Mouse (Mus musculus) ovary, adult 18-20 months (tissue): ENCODE measurements around the gene Kcnk4.

Experiments
- DNase-seq: peaks from one replicate; pipeline ENCODE4 v3.0.0; 2022; ENCODE audit warnings: low spot score, mixed read lengths

Kcnk4 gene

DNA sequence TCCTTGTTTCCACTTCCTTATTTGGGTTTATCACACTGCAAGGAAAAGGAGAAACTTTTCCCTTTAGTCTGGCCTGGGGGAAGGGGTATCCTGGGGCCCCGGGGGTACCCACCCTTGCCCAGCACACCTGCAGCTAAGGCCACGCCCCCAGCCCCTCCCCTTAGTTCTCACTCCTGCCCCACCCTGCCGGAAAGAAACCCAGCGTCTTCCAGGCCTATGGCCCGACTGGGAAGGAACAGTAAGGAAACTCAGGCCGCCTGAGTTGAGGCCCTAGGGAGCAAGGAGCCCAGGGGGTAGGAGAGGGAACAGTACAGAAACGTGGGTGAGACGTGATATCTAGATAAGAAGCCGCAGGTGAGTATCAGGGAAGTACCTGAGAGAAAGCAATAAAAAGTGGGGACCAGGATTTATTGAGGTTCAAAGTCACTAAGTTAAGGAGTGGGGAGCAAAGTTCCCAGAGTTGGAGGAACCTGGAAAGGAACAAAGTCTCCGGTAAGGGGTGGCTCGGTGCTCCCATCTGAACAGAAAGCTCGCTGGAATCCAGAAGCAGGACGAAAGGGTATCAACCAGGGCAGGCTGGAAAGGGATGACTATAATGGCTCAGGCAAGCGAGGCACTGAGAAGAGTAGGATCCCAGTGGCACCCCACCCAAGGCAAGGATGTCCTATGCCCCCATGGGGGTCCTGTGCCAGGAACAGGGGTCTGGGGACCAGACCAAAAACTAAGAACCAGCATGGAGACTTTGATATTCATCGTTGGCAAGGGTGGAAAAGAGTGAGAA lies 34.4 kb upstream of the Kcnk4 start:
- no peak for DNase-seq

DNA sequence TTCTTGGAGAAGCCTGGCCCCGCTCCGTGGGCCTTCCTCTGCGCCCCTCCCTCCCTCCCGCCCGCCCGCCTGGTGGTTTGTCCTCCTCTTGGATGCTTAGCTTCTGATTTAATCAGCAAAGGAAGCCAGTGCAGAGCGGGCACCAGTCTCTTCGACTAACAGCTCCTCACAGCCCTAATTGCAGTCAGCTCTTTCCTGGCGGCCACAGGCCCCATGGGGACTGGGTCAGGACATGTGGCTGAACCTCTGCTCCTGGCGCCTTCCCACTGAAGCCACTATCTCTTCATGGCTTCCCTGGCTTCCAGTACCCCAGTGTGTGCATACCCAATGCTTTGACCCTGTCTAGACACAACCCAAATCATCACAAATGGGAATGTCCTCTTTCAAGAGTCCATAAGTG lies 22.1 kb upstream of the Kcnk4 start:
- no peak for DNase-seq

- no peak for DNase-seq
Observed at GRCm38 (mm10) chr19:6955424-6955823, 21.1 kb upstream of the Kcnk4 start.

DNA sequence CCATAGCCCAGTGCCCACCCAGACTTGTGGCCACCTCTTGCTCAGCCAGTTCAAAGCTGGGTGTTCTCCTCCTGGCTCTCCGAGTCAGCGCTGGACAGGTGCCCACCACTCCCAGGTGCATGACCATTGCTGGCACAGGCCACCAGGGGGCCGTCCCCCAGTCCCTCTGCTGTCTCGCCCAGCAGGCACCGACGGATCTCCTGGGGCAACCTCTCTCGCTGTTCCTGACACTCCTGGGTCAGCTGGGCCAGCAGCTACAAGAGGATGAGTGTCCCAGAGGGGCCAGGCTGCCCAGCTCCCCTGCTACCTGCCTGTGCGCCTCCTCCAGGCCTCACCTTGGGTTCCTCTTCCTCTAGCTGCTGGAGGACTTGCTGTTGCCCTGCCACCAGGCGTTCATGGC lies 19.7 kb upstream of the Kcnk4 start:
- DNase-seq: no peak

GRCm38 (mm10) chr19:6952712-6953037 lies 18.4 kb upstream of the Kcnk4 start:
- DNase-seq: peak; percentile 94

DNA sequence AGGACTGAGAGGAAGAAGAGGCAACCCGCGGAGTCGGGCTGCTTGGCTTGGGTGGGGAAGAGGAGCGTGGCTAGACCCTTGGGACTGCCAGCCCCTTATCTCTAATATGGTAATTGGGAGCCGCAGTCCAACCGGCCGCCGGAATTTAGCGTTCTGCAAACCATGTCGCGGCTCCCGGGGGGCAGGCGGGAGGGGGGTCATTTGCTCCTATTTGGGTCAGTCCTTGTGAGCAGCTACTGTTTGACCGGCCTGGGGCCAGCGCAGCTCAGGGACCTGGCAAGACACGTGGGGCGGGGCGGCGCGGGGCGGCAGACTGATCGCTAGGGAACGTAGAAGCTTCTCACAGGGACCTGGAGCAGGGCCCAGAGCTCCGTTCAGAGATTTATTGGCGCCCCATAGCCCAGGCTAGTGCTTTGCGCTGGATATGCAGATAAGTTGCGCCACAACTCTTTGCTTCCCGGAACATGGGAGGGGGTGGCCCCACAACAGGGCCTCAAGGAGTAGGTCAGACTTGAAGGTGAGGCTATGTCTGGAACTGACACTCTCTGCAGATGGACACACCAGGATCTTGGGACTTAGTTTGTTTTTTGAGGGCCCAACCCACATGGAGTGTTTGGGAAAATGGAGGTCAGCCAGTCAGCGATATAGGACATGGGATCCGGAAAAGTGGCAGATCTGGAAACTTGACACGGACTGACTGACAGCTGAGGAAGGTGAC lies 17.8 kb upstream of the Kcnk4 start:
- peak; percentile 85 for DNase-seq

DNA sequence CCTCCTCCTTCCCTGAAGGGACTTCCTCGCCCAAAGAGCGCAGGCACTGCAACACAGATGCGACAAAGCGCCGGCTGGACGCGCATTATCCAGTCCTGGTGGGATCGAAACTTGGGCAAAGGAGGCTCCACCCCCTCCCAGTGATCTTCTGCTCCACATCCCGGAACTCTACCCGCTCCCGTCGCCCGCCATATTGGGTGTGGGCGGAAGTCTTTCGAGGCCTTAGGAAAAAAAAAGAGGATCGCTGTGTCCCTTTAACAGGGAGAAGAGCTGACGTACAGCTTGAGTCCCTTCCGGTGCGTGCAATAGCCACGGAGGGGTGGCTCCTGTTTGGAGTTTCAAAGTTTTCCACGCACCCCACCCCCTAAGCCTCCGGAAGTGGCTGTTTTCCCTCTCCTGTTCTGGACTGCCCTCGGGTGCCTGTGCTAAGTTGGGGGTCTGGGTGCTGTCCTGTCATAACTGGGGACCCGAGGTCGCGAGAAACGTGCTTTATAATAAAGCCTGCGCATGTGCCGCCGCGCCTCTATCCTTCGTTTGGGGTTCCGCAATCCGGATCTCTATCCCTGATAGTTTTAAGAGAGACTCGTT lies 17.2 kb upstream of the Kcnk4 start:
- peak; percentile 95 for DNase-seq

DNA sequence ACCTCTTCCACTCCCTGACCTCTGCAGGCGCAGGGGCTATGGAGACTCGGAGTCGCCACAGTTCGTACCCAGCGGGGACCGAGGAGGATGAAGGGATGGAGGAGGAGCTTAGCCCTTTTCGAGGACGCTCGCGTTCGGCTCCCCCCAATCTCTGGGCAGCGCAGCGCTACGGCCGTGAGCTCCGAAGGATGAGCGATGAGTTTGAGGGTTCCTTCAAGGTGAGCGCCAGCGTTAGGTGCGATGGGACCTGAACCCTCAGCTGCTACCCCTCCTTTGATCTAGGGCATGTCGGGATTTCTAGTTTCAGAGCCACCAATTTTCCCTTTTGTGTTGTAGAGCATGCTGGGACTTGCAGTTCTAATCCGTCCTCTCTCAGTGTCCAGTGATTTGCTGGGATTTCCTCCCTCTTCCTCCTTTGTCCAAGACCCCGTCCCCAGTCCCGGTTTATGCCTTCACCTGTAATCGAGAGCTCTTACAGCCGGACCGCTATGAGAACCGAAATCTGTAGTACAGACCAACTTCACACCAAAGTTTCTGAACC lies 16.4 kb upstream of the Kcnk4 start:
- no peak for DNase-seq

DNA sequence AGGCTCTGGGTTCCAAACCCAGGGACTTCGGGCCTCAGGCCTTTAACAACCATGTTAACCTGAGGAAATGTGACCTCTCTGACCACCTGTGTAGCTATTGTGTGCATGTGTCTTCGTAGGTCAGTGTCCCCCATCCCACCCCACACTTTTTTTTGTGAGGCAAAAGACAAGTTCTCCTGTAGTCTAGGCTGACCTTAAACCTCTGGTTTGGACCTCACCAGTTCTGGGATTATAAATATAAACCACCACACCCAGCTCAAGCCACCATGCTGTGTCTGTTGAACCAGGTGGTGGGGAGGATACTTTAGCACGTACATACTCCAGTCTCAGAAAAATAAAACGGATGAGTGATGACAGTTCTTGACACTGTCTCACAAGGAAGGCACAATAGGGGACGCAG lies 15.6 kb upstream of the Kcnk4 start:
- DNase-seq: no peak

- DNase-seq: no peak
Observed at GRCm38 (mm10) chr19:6949532-6949931, 15.2 kb upstream of the Kcnk4 start.

- no peak for DNase-seq
Observed at GRCm38 (mm10) chr19:6948186-6948585, 13.9 kb upstream of the Kcnk4 start.

- DNase-seq: no peak
Observed at GRCm38 (mm10) chr19:6947742-6948141, 13.4 kb upstream of the Kcnk4 start.

- no peak for DNase-seq
Observed at GRCm38 (mm10) chr19:6943709-6944108, 9.4 kb upstream of the Kcnk4 start.

DNA sequence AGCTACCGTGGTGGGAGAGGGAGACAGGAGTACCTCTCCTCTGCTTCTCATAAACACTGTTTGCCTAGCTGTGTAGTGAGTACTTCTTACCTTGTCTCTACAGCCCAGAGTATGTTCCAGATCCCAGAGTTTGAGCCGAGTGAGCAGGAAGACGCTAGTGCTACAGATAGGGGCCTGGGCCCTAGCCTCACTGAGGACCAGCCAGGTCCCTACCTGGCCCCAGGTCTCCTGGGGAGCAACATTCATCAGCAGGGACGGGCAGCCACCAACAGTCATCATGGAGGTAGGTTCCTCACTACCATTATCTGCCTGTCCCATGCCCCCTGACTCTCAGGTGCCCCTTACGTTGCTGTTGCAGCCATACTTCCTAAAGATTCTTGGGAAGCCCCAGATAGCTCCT lies 8.4 kb upstream of the Kcnk4 start:
- no peak for DNase-seq

GRCm38 (mm10) chr19:6942249-6942691 lies 8.0 kb upstream of the Kcnk4 start, which contains the start of gene Gpr137:
TSS of gene Gpr137 (minus strand) at chr19:6942480.
- peak; percentile 95 for DNase-seq

DNA sequence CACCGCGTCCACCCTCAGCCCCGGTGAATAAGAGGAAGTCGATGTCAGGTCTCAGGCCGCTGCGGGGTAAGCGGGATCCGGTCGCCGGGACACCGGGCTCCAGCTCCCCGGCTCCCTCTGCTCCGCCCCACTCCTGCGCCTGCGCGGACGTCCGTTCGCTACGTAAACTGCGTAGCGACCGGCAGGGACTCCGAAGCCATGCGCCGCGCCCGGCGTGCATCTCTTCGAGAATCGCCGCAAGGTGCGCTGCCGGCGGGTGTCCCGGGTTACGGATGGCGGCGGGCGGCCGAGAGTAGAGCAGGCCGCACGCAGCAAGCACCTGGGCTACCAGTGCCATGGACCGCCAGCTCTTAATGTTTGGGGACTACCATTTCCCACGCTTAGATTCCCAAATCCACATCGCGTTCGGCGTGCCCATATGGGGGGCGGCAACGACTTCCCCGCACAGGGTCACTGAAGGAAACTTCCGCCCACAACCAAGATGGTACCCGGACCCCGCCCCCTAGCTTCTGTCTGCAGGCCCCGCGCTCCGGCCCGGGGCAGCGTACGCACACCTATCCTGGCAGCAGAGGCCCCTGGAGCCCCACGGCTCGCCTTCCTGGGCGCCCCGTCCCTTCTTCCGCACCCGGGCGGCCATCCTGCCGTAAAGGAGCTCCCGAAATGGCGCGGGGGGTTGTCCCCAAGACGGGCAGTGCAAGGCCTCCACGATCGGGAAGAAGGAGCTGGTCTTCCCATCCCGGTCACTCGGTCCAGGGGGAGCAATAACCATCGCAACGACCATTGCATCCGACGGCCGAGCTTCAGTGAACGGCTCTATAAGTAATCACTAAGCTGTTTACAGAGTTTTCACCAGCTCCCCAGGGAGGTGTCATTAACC lies 7.3 kb upstream of the Kcnk4 start, which contains the start of gene Bad:
Bad (plus strand) TSS at position 490 of the 877 bp plus-strand sequence.
- DNase-seq: peak; percentile 85

- no peak for DNase-seq
Observed at GRCm38 (mm10) chr19:6940396-6941351, 6.4 kb upstream of the Kcnk4 start.

DNA sequence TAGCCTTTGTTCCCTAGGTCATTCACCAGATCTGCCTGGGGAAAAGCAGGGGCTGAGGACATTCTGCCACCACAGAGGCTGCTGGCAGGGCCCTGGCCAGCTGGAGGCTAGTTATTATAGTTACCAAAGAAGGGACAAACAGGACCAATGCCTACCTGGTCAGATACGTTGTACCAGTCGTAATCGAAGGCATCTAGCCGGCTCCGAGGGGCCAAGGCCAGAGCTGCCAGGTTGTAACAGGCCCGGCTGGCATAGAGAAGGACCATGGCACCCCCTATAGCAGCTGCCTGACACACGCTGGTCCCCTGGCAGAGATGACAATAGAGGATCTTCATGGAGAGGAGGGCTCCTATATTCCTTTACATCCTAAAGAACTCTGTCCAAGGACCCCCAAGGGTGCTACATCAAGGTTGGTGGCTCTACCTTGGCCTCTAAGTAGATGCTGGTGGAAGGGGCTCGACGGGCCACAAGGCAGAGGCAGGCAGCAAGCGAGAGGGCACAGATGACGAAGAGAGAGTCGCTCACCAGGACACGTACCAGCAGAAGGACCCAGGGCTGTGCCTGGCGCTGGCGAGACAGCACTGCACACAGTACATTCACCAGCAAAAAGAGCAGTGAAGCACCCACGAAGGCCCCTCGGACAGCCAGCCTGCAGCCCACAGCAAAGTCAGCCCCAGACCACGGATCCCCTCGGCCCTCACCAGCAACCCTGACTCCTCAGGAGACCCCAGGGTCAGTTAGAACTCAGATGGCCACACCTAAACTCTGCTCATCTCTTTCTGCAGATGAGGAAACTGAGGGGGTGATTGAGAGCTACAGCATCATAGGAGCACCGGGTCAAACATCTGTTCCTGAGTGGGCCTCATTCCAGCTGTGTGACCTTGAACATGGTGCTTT lies 5.0 kb upstream of the Kcnk4 start:
- DNase-seq: no peak
